Mouse (Mus musculus) bone marrow macrophage, adult 2 months (primary cell): ENCODE data around the gene Slc24a3. TPM values are rescaled to one million over a fixed set of nuclear protein-coding genes. Genes with fewer than 3 reads are reported as not detected.

Experiments
- H3K27ac ChIP-seq: 2 replicates; pipeline ENCODE4 v1.5.1; 2012; ENCODE audit warnings: low read depth, low read length; ENCODE audit not compliant: insufficient read depth
- H3K4me1 ChIP-seq: 2 replicates; pipeline ENCODE4 v1.6.1; 2012; ENCODE audit warnings: low read length; ENCODE audit not compliant: control insufficient read depth, insufficient read depth
- H3K4me3 ChIP-seq: 2 replicates; pipeline ENCODE4 v1.5.1; 2012; ENCODE audit warnings: mild to moderate bottlenecking, low read length, moderate library complexity; ENCODE audit not compliant: insufficient read depth
- CTCF ChIP-seq: IDR thresholded peaks from 2 replicates; pipeline ENCODE4 v1.5.1; 2012; ENCODE audit warnings: low read depth, mild to moderate bottlenecking, low read length, moderate library complexity
- POLR2A ChIP-seq: IDR thresholded peaks from 2 replicates; pipeline ENCODE4 v1.6.1; 2012; ENCODE audit warnings: mild to moderate bottlenecking, low read depth, low read length, borderline replicate concordance
- polyA plus RNA-seq: library from polyadenylated mRNA; stranded (reverse); fragments of >200 nt; gene quantifications from 2 replicates; pipeline ENCODE4 v1.2.4, GENCODE M21; 2012; ENCODE audit not compliant: missing spikeins, insufficient read depth, insufficient read length

The Slc24a3 gene
- polyA plus RNA-seq, 1 experiment: 2.5 TPM

GRCm38 (mm10) chr2:145382908-145383770 is 215.6 kb downstream of the Slc24a3 start:
- no peaks in the 10 kb centered on the region for H3K4me1 ChIP-seq
- TF ChIP-seq POLR2A (no peak), CTCF (no peak)
- no peak overlapping the region for H3K4me3 ChIP-seq
- H3K27ac ChIP-seq: no peak overlapping the region

- H3K4me1 ChIP-seq: no peaks in the 10 kb centered on the region
- H3K27ac ChIP-seq: no peak overlapping the region
- TF ChIP-seq CTCF: no peak
- no peak for TF ChIP-seq POLR2A
- H3K4me3 ChIP-seq: no peak overlapping the region
Measured at GRCm38 (mm10) chr2:145384221-145384620, 216.7 kb downstream of the Slc24a3 start.

- Histone ChIP-seq H3K27ac (no peak overlapping the region), H3K4me1 (no peaks in the 10 kb centered on the region), H3K4me3 (no peak overlapping the region)
- TF ChIP-seq CTCF: no peak
- TF ChIP-seq POLR2A: no peak
Measured at GRCm38 (mm10) chr2:145385220-145385619, 217.7 kb downstream of the Slc24a3 start.

GRCm38 (mm10) chr2:145385773-145386172 is 218.2 kb downstream of the Slc24a3 start:
- no peaks in the 10 kb centered on the region for H3K4me1 ChIP-seq
- no peak for TF ChIP-seq POLR2A
- H3K4me3 ChIP-seq: no peak overlapping the region
- no peak overlapping the region for H3K27ac ChIP-seq

- H3K27ac ChIP-seq: no peak overlapping the region
- TF ChIP-seq POLR2A (no peak), CTCF (no peak)
- no peaks in the 10 kb centered on the region; the same call in 1 of the 2 replicates for H3K4me1 ChIP-seq
- no peak overlapping the region for H3K4me3 ChIP-seq
Measured at GRCm38 (mm10) chr2:145395804-145396203, 228.2 kb downstream of the Slc24a3 start.

GRCm38 (mm10) chr2:145396579-145396978 is 229.0 kb downstream of the Slc24a3 start:
- TF ChIP-seq CTCF: no peak
- TF ChIP-seq POLR2A: no peak
- no peak overlapping the region for H3K27ac ChIP-seq
- no peak overlapping the region for H3K4me3 ChIP-seq
- H3K4me1 ChIP-seq: no peaks in the 10 kb centered on the region; the same call in 1 of the 2 replicates

- H3K4me3 ChIP-seq: no peak overlapping the region
- no peak overlapping the region for H3K27ac ChIP-seq
- no peaks in the 10 kb centered on the region for H3K4me1 ChIP-seq
- TF ChIP-seq POLR2A: no peak
- TF ChIP-seq CTCF: no peak
Measured at GRCm38 (mm10) chr2:145397456-145398206, 230.1 kb downstream of the Slc24a3 start.

GRCm38 (mm10) chr2:145401240-145401805 is 233.8 kb downstream of the Slc24a3 start:
- no peaks in the 10 kb centered on the region for H3K4me1 ChIP-seq
- H3K4me3 ChIP-seq: no peak overlapping the region
- no peak overlapping the region for H3K27ac ChIP-seq
- TF ChIP-seq CTCF: no peak
- no peak for TF ChIP-seq POLR2A

- no peak overlapping the region for H3K27ac ChIP-seq
- no peak for TF ChIP-seq CTCF
- TF ChIP-seq POLR2A: no peak
- no peaks in the 10 kb centered on the region for H3K4me1 ChIP-seq
- no peak overlapping the region for H3K4me3 ChIP-seq
Measured at GRCm38 (mm10) chr2:145401996-145402395, 234.4 kb downstream of the Slc24a3 start.
